Mouse (Mus musculus) left cerebral cortex, postnatal 36 days (tissue): ENCODE data around the gene Acap3. TPM values are rescaled to one million over a fixed set of nuclear protein-coding genes. Genes with fewer than 3 reads are reported as not detected.

Experiments
- DNase-seq, 2 experiments: peaks; one replicate each; pipeline ENCODE4 v3.0.0; 2021 to 2022; ENCODE audit warnings: low spot score in 2 of 2, mixed read lengths in 1 of 2
- intact Hi-C: fragments of 180-260 bp; cut with DNase I; formaldehyde crosslinking; loops from one replicate; pipeline ENCODE4 v1.15.1; 2025
- total RNA-seq, 2 experiments: library from RNA; stranded (reverse); gene quantifications; 2 replicates each; pipeline ENCODE4 v1.2.3; 2021

Gene Acap3
- total RNA-seq, 2 experiments from 2014 or later, result 137 to 150 TPM

DNA sequence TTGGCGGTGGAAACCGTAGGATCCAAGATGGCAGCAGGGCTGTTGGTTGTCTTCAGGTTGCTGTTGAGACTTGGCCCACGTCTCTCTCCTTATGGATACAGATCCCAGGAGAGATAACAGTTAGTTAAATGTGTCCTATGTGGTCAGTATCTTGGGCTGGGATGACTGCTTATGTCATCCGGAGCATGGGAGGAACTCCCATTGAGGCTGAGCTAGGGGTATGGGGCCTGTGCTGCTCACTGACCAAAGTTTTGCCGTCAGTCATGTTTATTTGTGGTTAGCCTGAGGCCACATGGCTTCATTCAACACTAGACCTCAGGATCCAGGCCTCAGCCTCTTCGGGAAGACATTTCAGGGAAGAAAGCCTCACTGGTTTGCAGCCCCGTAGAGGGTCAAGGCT is 20.2 kb upstream of the Acap3 start:
- intact Hi-C loops, result no loop called here
- no peak for DNase-seq

GRCm38 (mm10) chr4:155883587-155883986 is 8.0 kb upstream of the Acap3 start:
- no peak for DNase-seq
- intact Hi-C loops, result no loop called here

GRCm38 (mm10) chr4:155886330-155886729 is 5.3 kb upstream of the Acap3 start:
- DNase-seq, result peak in 1 of 2 experiments; percentile 1
- intact Hi-C loops, result no loop called here

- peak in 1 of 2 experiments; percentile 2 for DNase-seq
- intact Hi-C loops, result no loop called here
Measured at GRCm38 (mm10) chr4:155887674-155888073, 3.9 kb upstream of the Acap3 start.

GRCm38 (mm10) chr4:155888181-155888580 is 3.4 kb upstream of the Acap3 start:
- intact Hi-C loops, result no loop called here
- peak in 1 of 2 experiments; percentile 2 for DNase-seq

DNA sequence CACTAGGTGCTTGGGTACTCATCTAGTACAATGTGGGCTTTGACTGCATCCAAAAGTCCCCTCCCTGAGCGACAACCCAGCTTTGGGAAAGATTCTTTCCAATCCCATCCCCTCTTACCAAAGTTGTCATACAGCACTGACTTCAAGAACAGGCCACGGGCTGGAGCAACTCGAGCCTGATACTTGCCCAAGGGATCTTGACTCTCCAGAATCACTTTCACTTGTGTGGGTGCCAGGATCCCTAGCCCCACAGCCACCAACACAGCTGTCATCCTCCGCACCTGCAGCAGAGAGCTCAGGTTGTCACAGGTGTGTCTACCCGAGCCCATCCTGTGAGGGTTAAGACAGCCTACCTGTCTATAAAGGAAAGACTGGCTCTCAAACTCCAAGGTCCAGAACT is 2.3 kb upstream of the Acap3 start:
- DNase-seq, result peak in 1 of 2 experiments; percentile 2
- intact Hi-C loops, result no loop called here

DNA sequence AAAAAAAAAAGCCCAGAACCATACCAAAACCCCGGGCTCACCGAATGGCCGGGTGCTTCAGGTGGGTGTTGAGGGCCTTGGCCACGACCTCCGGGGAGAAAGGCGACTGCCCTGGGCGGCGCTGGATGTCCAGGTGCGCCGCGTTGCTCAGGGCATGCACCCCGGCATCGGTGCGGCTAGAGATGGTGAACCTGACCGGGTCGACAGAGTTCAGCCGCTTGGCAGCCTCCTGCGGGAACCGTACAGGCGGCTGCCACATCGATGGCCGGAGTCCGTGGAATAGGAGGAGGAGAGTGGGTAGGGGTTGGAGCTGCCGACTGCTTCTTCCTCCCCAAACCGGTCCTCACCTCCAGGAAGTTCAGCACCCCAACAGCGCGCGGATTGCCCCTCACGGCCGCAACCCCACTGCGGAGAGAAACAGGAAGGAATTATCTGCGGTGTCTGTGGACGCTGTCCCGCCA is 581 bp upstream of the Acap3 start:
- no peak for DNase-seq
- intact Hi-C loops, result loop anchor here (1.0 kb wide), 1 partner anchor 52 kb away; the partner anchor contains the start of gene Ube2j2

- peak; percentile 82 to 86 for DNase-seq
- intact Hi-C loops, result loop anchor here (2.0 kb wide), 1 partner anchor 23 kb away; the partner anchor contains the start of genes Cptp and Ints11
Measured at GRCm38 (mm10) chr4:155892017-155892416, 395 bp downstream of the Acap3 start.

GRCm38 (mm10) chr4:155892438-155893211 is 1.0 kb downstream of the Acap3 start:
- intact Hi-C loops, result loop anchor here (2.0 kb wide), 1 partner anchor 24 kb away; the partner anchor contains the start of genes Cptp and Ints11

DNA sequence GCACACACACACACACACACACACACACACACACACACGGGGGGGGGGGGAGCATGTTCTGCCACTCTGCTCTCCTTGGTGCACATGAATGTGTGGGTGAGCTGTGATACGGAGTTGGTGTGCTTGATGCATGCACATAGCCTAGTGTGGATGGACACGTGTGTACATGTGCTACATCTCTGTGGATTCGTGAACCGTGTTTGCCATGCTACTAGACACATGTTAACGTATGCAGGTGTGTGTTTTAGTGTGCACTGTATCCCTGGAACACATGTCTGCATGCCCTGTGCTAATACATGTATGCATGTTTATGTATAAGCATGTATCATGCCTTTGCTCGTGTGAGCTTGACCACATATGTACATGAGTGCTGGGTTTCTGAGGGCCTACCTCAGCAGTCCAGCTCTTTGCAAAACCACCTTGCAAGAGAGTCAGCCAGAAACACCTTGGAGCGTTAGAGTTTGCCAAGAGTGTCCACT is 1.6 kb downstream of the Acap3 start:
- intact Hi-C loops, result loop anchor here (2.0 kb wide), 1 partner anchor 24 kb away; the partner anchor contains the start of genes Cptp and Ints11
- DNase-seq, result no peak

More at GRCm38 (mm10) chr4:155892438-155893211, 1.0 kb downstream of the Acap3 start:
- DNase-seq, result no peak

DNA sequence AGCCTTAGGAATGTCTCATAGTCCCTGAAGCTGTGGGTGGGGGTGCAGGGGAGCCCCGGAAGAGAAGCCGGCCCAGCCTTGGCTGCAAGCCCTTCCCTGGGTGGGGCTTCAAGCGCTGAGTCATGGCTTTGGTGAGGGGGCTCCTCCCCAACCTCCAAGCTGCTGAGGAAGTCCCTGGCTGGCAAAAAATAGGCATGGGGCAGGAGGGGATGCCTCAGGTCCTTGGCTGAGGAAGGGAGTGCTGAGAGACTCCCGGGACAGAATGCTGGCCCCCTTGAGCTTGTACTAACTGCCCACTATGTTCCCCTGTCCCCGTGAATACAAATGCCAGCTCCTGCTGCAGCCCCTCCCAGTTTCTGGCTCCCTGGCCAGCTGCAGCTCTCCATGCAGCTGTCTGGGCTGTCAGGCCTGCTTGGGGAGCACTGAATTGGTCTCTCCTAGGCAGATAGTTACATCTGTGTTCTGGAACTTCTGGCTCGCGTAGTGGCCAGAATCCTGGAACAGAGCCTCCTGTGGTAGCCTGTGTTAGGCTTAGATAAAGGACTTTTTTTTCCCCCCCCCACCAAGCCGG is 2.8 kb downstream of the Acap3 start:
- peak; percentile 80 to 81 for DNase-seq
- intact Hi-C loops, result no loop called here

DNA sequence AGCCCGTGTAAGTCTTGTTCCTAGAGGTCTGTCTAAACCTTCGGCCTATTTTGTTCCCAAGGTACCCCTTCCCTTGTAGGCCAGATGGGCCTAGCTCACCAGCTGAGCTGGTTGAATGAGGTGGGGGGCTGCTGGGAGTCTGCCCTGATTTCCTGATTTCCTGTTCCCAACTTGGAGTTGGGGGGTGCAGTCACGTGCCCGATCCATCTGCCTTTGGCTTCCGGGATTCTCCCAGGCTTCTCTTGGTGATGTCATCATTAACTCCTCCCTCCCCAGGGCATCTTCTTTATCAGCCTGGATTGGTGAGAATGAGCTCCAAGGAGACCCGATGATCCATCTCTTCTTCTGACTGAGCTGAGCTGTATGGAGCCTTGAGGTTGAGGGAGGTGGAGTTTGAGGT is 3.6 kb downstream of the Acap3 start:
- intact Hi-C loops, result no loop called here
- peak; percentile 71 to 79 for DNase-seq

- DNase-seq, result no peak
- intact Hi-C loops, result no loop called here
Measured at GRCm38 (mm10) chr4:155895826-155896225, 4.2 kb downstream of the Acap3 start.

DNA sequence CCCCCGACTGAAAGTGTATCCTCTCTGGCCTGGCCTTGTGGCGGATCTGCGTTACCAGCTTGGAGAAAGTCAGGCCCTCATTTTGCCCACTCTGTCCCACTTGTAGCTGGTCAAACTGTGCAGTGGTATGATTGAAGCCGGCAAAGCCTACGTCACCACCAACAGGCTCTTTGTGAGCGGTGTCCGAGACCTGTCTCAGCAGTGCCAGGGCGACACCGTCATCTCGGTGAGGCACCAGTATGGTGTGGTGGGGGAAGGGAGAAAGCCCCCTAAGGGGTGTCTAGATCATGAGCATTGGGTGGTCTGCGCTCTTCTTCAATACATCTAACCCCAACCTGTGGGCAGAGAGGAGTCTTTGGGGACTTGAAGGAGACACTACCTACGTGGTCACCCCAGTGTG is 4.8 kb downstream of the Acap3 start:
- intact Hi-C loops, result no loop called here
- peak in 1 of 2 experiments; percentile 2 for DNase-seq

- DNase-seq, result no peak
- intact Hi-C loops, result no loop called here
Measured at GRCm38 (mm10) chr4:155898318-155898717, 6.7 kb downstream of the Acap3 start.

DNA sequence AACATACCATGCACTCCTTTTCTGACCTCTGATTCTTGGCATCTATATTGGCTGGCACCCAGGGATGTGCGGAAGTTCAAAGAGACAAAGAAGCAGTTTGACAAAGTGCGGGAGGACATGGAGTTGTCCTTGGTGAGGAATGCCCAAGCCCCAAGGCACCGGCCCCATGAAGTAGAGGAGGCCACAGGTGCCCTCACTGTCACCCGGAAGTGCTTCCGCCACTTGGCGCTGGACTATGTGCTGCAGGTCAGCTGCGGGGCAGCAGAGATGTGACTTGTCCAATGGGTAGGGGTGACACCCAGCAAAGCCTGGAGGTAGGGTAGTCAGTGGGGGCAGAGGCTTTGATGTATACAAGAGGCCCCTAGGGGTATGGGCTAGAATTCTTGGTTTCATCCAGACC is 7.7 kb downstream of the Acap3 start:
- no peak for DNase-seq
- intact Hi-C loops, result no loop called here

DNA sequence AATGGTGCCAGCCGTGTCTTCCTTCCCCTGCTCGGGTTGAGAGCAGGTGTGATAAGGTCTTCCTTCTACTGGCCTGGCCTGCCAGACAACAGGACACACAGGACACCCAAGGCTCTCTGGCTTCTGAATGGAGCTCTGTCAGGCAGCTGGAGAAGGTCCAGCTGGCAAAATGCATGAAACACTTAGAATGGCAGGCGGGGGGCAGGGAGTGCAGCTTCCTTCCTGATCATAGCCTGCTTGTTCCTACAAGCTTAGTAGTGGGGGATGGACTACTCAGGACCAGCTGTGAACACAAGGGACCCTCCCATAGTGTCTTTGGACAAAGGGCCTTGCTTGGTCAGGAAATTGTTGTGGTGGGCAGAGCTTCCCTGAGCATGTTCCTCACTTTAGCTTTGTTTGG is 9.6 kb downstream of the Acap3 start:
- intact Hi-C loops, result no loop called here
- peak; percentile 17 to 32 for DNase-seq

GRCm38 (mm10) chr4:155903246-155903645 is 11.6 kb downstream of the Acap3 start:
- DNase-seq, result peak in 1 of 2 experiments; percentile 2
- intact Hi-C loops, result no loop called here

DNA sequence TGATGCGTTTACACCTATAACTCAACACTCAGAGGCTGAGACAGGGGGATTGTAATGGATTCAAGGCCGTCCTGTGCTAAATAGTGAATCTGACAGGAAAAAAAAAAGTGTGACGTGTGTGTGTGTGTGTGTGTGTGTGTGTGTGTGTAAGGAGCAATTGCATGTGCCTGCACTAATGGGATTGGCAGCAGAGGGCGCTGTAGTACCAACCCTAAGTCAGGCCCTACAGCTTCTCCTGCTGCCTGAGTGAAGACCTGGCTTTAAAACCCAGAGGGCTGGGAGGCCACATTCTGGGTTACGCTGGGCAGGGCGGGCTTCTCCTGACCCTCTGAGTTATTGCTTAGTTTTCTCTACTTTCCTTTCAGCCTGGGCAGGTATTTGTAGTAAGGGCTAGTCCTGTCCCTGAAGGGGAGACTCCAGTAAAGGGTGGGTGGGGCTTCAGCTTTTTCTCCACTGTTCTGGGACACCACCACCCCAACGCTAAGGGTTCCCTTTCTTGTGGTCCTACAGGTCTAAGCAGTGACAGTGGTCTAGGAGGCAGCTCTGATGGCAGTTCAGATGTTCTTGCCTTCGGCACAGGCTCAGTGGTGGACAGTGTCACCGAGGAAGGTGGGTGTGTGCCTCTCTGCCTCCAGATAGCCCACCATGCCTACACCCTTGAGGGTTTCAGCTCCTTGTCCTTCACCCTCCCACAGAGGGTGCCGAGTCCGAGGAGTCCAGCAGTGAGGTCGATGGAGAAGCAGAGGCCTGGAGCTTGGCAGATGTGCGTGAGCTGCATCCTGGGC is 12.9 kb downstream of the Acap3 start:
- peak in 1 of 2 experiments; percentile 3 for DNase-seq
- intact Hi-C loops, result loop anchor here (2.0 kb wide), 1 partner anchor 32 kb away; no protein-coding TSS in a partner anchor

DNA sequence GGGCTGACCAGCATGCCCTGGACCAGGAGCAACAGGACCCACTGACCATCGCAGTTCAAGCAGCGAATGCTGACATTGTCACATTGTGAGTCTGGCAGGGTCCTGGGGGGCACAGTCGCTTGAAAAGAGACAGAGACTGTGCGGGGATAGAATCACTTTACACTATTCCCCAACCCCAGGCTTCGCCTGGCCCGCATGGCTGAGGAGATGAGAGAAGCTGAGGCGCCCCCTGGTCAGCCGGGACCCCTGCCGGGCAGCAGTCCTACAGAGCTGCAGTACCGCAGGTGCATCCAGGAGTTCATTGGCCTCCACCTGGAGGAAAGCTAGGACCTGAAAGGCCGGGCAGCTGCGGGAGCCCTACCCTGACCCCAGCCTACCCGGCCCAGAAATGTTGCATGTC is 14.0 kb downstream of the Acap3 start:
- intact Hi-C loops, result loop anchor here (2.0 kb wide), 1 partner anchor 31 kb away; no protein-coding TSS in a partner anchor
- DNase-seq, result no peak
